Mouse (Mus musculus) CH12.LX (cell line): ENCODE results near the gene Selenot. TPM values are rescaled to one million over a fixed set of nuclear protein-coding genes. Genes with fewer than 3 reads are reported as not detected.

Experiments used
- DNase-seq: peaks from one replicate; pipeline ENCODE4 v3.0.0-alpha.2; 2013; ENCODE audit errors: extremely low read depth
- H3K27ac ChIP-seq: 2 replicates; pipeline ENCODE4 v1.5.1; 2012; ENCODE audit warnings: low read depth, mild to moderate bottlenecking, control low read depth, moderate library complexity; ENCODE audit not compliant: insufficient read depth
- H3K27me3 ChIP-seq: replicated peaks from 2 replicates; pipeline ENCODE3; 2012; ENCODE audit warnings: inconsistent platforms
- H3K36me3 ChIP-seq, 2 experiments: replicated peaks in 1 of 2; 2 replicates each; pipeline versions ENCODE3 to v1.6.1; 2012; ENCODE audit warnings: inconsistent platforms in 1 of 2, low read length in 1 of 2, mild to moderate bottlenecking in 1 of 2, mixed read lengths in 1 of 2, moderate library complexity in 1 of 2; ENCODE audit not compliant: control insufficient read depth in 1 of 2, insufficient read depth in 1 of 2
- H3K4me1 ChIP-seq, 2 experiments: 2 replicates each; pipeline ENCODE4 v1.6.1; 2012; ENCODE audit warnings: inconsistent platforms in 1 of 2, moderate library complexity in 1 of 2; ENCODE audit not compliant: insufficient read depth in 2 of 2, control insufficient read depth in 1 of 2
- H3K4me2 ChIP-seq: 2 replicates; pipeline ENCODE4 v1.6.1; 2012; ENCODE audit warnings: low read depth, mild to moderate bottlenecking, control low read depth; ENCODE audit not compliant: poor library complexity, insufficient read depth, severe bottlenecking
- H3K4me3 ChIP-seq, 3 experiments: fragments of 150-350 bp in 1 of 3; sonication (generic) in 1 of 3; replicated peaks in 1 of 3; 2 replicates each; pipeline versions ENCODE3 to v1.5.1; 2011 to 2012; ENCODE audit warnings: low read depth in 2 of 3, low read length in 2 of 3, mild to moderate bottlenecking in 2 of 3, moderate library complexity in 2 of 3, control low read depth in 1 of 3, improper control_type of control experiment in 1 of 3, inconsistent platforms in 1 of 3, mixed read lengths in 1 of 3; ENCODE audit not compliant: poor library complexity in 1 of 3
- H3K79me2 ChIP-seq: replicated peaks from 2 replicates; pipeline ENCODE4 v1.6.1; 2012; ENCODE audit warnings: mild to moderate bottlenecking, moderate library complexity; ENCODE audit not compliant: control insufficient read depth, poor library complexity, insufficient read depth, severe bottlenecking; ENCODE audit errors: extremely low read depth
- H3K9ac ChIP-seq: 2 replicates; pipeline ENCODE4 v1.6.1; 2012; ENCODE audit warnings: low read depth, mild to moderate bottlenecking, control low read depth, moderate library complexity; ENCODE audit not compliant: insufficient read depth
- H3K9me3 ChIP-seq: replicated peaks from 2 replicates; pipeline ENCODE3; 2012; ENCODE audit warnings: low read length, inconsistent platforms, mixed read lengths
- BHLHE40 ChIP-seq: IDR thresholded peaks from 2 replicates; pipeline ENCODE4 v1.6.1; 2011; ENCODE audit warnings: mild to moderate bottlenecking, low read depth, low read length, improper control_type of control experiment
- CHD1 ChIP-seq: IDR thresholded peaks from 2 replicates; pipeline ENCODE4 v1.6.1; 2012; ENCODE audit warnings: low read depth, low read length, improper control_type of control experiment, inconsistent platforms
- CHD2 ChIP-seq: IDR thresholded peaks from 2 replicates; pipeline ENCODE4 v1.6.1; 2011; ENCODE audit warnings: low read length, improper control_type of control experiment
- E2F4 ChIP-seq: IDR thresholded peaks from 2 replicates; pipeline ENCODE4 v1.6.1; 2011; ENCODE audit warnings: low read depth, low read length, improper control_type of control experiment; ENCODE audit not compliant: insufficient replicate concordance
- ETS1 ChIP-seq: conservative IDR thresholded peaks from 2 replicates; pipeline ENCODE4 v1.6.1; 2012; ENCODE audit warnings: low read depth, mild to moderate bottlenecking, inconsistent platforms, low read length, improper control_type of control experiment, moderate library complexity
- IRF4 ChIP-seq: IDR thresholded peaks from 2 replicates; pipeline ENCODE4 v1.6.1; 2014; ENCODE audit warnings: low read depth, mild to moderate bottlenecking, inconsistent platforms, low read length, improper control_type of control experiment
- MAFK ChIP-seq: IDR thresholded peaks from 2 replicates; pipeline ENCODE4 v1.6.1; 2011; ENCODE audit warnings: low read length, improper control_type of control experiment; ENCODE audit not compliant: insufficient replicate concordance
- MEF2A ChIP-seq: IDR thresholded peaks from 2 replicates; pipeline ENCODE4 v1.6.1; 2014; ENCODE audit warnings: low read depth, mild to moderate bottlenecking, inconsistent platforms, low read length, improper control_type of control experiment, borderline replicate concordance
- MYC ChIP-seq: IDR thresholded peaks from 2 replicates; pipeline ENCODE4 v1.6.1; 2011; ENCODE audit warnings: low read depth, mild to moderate bottlenecking, improper control_type of control experiment, low read length
- NRF1 ChIP-seq: IDR thresholded peaks from 2 replicates; pipeline ENCODE4 v1.6.1; 2014; ENCODE audit warnings: low read depth, mild to moderate bottlenecking, inconsistent platforms, low read length, improper control_type of control experiment, moderate library complexity
- POLR2AphosphoS2 ChIP-seq: IDR thresholded peaks from 2 replicates; pipeline ENCODE4 v1.6.1; 2011; ENCODE audit warnings: low read depth, low read length, improper control_type of control experiment
- RAD21 ChIP-seq: IDR thresholded peaks from 2 replicates; pipeline ENCODE4 v1.6.1; 2011; ENCODE audit warnings: low read depth, mild to moderate bottlenecking, low read length, improper control_type of control experiment, moderate library complexity
- SIN3A ChIP-seq: IDR thresholded peaks from 2 replicates; pipeline ENCODE4 v1.6.1; 2012; ENCODE audit warnings: low read length, improper control_type of control experiment, inconsistent platforms
- TCF12 ChIP-seq: IDR thresholded peaks from 2 replicates; pipeline ENCODE4 v1.6.1; 2014; ENCODE audit warnings: low read depth, mild to moderate bottlenecking, inconsistent platforms, low read length, improper control_type of control experiment
- USF1 ChIP-seq: IDR thresholded peaks from 2 replicates; pipeline ENCODE4 v1.6.1; 2014; ENCODE audit warnings: low read depth, mild to moderate bottlenecking, inconsistent platforms, low read length, improper control_type of control experiment
- ZNF384 ChIP-seq: IDR thresholded peaks from 2 replicates; pipeline ENCODE4 v1.6.1; 2012; ENCODE audit warnings: low read depth, low read length, improper control_type of control experiment, inconsistent platforms
- dilution Hi-C: fragments of 300-500 bp; cut with MboI; formaldehyde crosslinking; loops from 2 replicates; pipeline ENCODE4 v1.14.3; 2020; ENCODE audit warnings: low sequenced_read_pairs; ENCODE audit not compliant: extremely low pct_unique_long_range_greater_than_20kb, extremely low pct_ligation_motif_present
- in situ Hi-C: fragments of 300-500 bp; cut with MboI; formaldehyde crosslinking; loops from 3 replicates; pipeline ENCODE4 v1.14.3; 2019; ENCODE audit warnings: low sequenced_read_pairs, low pct_ligation_motif_present, low pct_unique_long_range_greater_than_20kb, mixed read lengths
- polyA plus RNA-seq: library from polyadenylated mRNA; unstranded; fragments of >175 nt; gene quantifications from 2 replicates; pipeline ENCODE4 v1.2.1, GENCODE M21; 2012; ENCODE audit warnings: low read depth; ENCODE audit not compliant: insufficient read length
- total RNA-seq, 2 experiments: library from RNA; depleted of rRNA; stranded (reverse); fragments of 300-350 nt in 1 of 2; fragments of >200 nt in 1 of 2; gene quantifications; 2 replicates each; pipeline ENCODE4 v1.2.3; 2012 to 2014

Selenot gene
- total and polyA plus RNA-seq, 3 experiments, result 63.6 to 254 (median 157) TPM

DNA sequence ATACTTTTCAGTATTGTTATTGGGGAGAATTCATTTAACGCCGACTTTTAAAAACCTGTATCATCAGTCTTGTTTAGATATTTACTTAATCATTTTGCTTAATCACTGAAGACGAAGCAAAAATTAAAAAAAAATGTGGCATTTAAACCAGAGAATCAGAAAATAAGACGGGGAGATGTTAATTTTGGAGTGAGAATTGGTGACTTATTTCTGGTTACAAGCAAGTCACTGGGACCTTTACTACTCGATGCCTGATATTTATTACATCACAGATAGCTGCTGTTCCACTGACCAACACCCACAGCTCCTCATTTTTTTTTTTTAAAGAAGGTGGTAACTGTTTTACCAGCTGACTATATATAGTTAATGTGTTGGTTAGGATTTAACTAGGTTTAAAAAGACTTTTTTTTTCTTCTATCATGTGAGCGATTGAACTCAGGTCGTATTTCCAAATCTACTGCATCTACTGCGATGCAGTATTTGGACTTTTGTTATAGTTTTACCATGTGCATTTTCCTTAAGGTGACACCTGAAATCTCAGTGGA, 1.1 kb downstream of the Selenot start:
- Histone ChIP-seq H3K27me3 (no peaks in the 10 kb centered on the region), H3K27ac (no peak overlapping the region), H3K36me3 (peaks cover 7 to 27% of the 10 kb centered on the region in 2 experiments), H3K79me2 (peaks cover 55% of the 10 kb centered on the region), H3K4me1 (peaks cover 5 to 35% of the 10 kb centered on the region in 2 experiments; a peak in 3 of 4 replicates), H3K4me3 (peak overlapping the region; percentile 73 to 94 (median 80)), H3K9me3 (no peaks in the 10 kb centered on the region), H3K9ac (peak overlapping the region; percentile 97), H3K4me2 (peak overlapping the region; percentile 62; the same call in 1 of the 2 replicates)
- TF ChIP-seq SIN3A (peak; percentile 30; the same call in 1 of the 2 replicates), NRF1 (no peak), ETS1 (0 out of 2 replicates have a peak, but pooled peaks have one; percentile 16)
- dilution Hi-C loops, result no loop called here
- in situ Hi-C loops, result no loop called here
- no peak for DNase-seq

DNA sequence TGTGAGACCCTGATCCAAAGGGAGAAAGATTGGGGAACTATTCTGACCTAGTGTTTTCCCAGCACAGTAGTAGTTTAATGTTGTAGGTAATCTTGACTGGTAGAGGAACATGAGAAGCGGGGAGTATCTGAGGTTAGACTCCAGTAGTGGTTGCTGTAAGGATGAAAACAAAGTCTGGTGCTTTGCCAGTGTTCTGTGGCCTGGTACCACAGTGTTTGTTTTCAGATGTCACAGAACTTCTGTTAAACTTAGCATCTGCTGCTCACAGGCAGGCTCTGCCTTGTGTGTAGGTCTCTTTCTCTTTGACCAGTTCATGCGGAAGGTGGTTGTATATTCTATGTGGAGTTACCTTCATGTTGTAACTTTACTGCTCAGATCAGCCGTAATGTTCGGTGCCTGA, 5.1 kb downstream of the Selenot start:
- dilution Hi-C loops, result no loop called here
- Histone ChIP-seq H3K9me3 (no peaks in the 10 kb centered on the region), H3K27ac (peak overlapping the region; percentile 28), H3K4me1 (peaks cover 14 to 57% of the 10 kb centered on the region in 2 experiments), H3K36me3 (peaks cover 11 to 38% of the 10 kb centered on the region in 2 experiments), H3K79me2 (peaks cover 90% of the 10 kb centered on the region), H3K4me2 (peak overlapping the region; percentile 78), H3K27me3 (no peaks in the 10 kb centered on the region), H3K4me3 (peak overlapping the region; percentile 13 to 23 (median 13)), H3K9ac (peak overlapping the region; percentile 71)
- TF ChIP-seq IRF4, result no peak
- TF ChIP-seq USF1, result no peak
- no peak; the same call in 1 of the 2 replicates for TF ChIP-seq SIN3A
- no peak for TF ChIP-seq MYC
- no peak for TF ChIP-seq CHD2
- no peak for TF ChIP-seq POLR2AphosphoS2
- no peak for TF ChIP-seq TCF12
- TF ChIP-seq RAD21, result no peak
- DNase-seq, result no peak
- in situ Hi-C loops, result no loop called here

DNA sequence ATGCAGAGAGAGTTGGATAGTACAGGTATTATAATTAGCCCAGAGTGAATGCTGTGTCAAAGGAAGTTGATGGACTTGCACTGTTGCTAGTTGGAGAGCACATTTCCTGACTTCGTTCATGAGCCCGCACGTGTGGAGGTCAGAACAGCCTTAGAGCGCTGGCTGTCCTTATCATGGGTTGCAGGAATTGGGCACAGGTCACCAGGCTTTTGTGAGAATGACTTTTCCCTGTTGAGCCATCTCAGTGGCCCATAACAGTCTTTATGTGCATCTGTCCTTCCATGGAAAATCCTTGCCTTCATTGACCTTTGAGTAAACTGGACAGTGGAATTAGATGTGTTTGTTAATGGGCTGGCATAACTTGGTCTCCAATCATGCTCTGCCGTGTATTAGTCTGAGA, 5.9 kb downstream of the Selenot start:
- Histone ChIP-seq H3K4me3 (no peak overlapping the region), H3K4me1 (peaks cover 18 to 64% of the 10 kb centered on the region in 2 experiments), H3K79me2 (peaks cover 87% of the 10 kb centered on the region), H3K4me2 (peak overlapping the region; percentile 37; the same call in 1 of the 2 replicates), H3K27me3 (no peaks in the 10 kb centered on the region), H3K9me3 (no peaks in the 10 kb centered on the region), H3K36me3 (peaks cover 13 to 38% of the 10 kb centered on the region in 2 experiments), H3K27ac (no peak overlapping the region), H3K9ac (peak overlapping the region; percentile 71; the same call in 1 of the 2 replicates)
- DNase-seq, result no peak
- TF ChIP-seq MEF2A (no peak), SIN3A (no peak), MAFK (no peak), BHLHE40 (0 out of 2 replicates have a peak, but pooled peaks have one; percentile 7), E2F4 (no peak), CHD1 (no peak), ZNF384 (no peak)
- dilution Hi-C loops (no loop called here), in situ Hi-C loops (no loop called here)
